Mouse (Mus musculus) hindbrain, postnatal 0 days (tissue): ENCODE measurements around the gene Adar. TPM values are rescaled to one million over a fixed set of nuclear protein-coding genes. Genes with fewer than 3 reads are reported as not detected.
A peak's percentile ranks its signal among the peaks of the same experiment; 100 is the strongest.

Experiments used
- ATAC-seq: fragments of 200-750 bp; cut with Nextera tagmentation; 2 replicates; pipeline ENCODE4 v1.8.0; 2017; ENCODE audit warnings: mild to moderate bottlenecking, moderate TSS enrichment, moderate library complexity
- DNase-seq: peaks from one replicate; pipeline ENCODE4 v3.0.0-alpha.2; 2015; ENCODE audit warnings: low spot score
- H3K27ac ChIP-seq: fragments of 300-500 bp; sonication (generic); 2 replicates; pipeline ENCODE4 v1.5.1; 2014; ENCODE audit warnings: mild to moderate bottlenecking
- H3K27me3 ChIP-seq: fragments of 300-500 bp; sonication (generic); 2 replicates; pipeline ENCODE4 v1.6.1; 2014; ENCODE audit warnings: low read length, mixed read lengths; ENCODE audit not compliant: insufficient read depth
- H3K36me3 ChIP-seq: fragments of 300-500 bp; sonication (generic); 2 replicates; pipeline ENCODE4 v1.6.1; 2014; ENCODE audit warnings: low read length, mixed read lengths; ENCODE audit not compliant: insufficient read depth
- H3K4me1 ChIP-seq: fragments of 300-500 bp; sonication (generic); 2 replicates; pipeline ENCODE4 v1.6.1; 2014; ENCODE audit warnings: antibody characterized with exemption, low read length, mixed read lengths; ENCODE audit not compliant: insufficient read depth
- H3K4me2 ChIP-seq: fragments of 300-500 bp; sonication (generic); 2 replicates; pipeline ENCODE4 v1.6.1; 2014; ENCODE audit warnings: low read depth, mild to moderate bottlenecking, low read length, moderate library complexity, mixed read lengths
- H3K4me3 ChIP-seq: fragments of 300-500 bp; sonication (generic); 2 replicates; pipeline ENCODE4 v1.5.1; 2014; ENCODE audit warnings: low read length
- H3K9ac ChIP-seq: fragments of 300-500 bp; sonication (generic); replicated peaks from 2 replicates; pipeline ENCODE4 v1.6.1; 2014; ENCODE audit warnings: mild to moderate bottlenecking, low read length, moderate library complexity, mixed read lengths
- H3K9me3 ChIP-seq: fragments of 300-500 bp; sonication (generic); 2 replicates; pipeline ENCODE4 v1.6.1; 2016; ENCODE audit warnings: low read length, mixed read lengths
- CTCF ChIP-seq: IDR thresholded peaks from 2 replicates; pipeline ENCODE4 v1.5.1; 2016; ENCODE audit warnings: antibody characterized with exemption, control low read depth, low read depth
- WGBS: fragments of 180-500 bp; shearing (Covaris S2); extraction: QIAGEN DNeasy Blood & Tissue Kit; methylation state at CpG from one replicate; pipeline ENCODE4 v1.1.7; 2014; 5-methylcytosine and 5-hydroxymethylcytosine counted together
- polyA plus RNA-seq: library from polyadenylated mRNA; unstranded; fragments of >200 nt; fragmentation: Nextera tagmentation; extraction: Ambion mirVana; gene quantifications from 2 replicates; pipeline ENCODE4 v1.2.1, GENCODE M21; 2015
- total RNA-seq: library from RNA; depleted of rRNA; stranded (reverse); fragments of >200 nt; gene quantifications from 2 replicates; pipeline ENCODE4 v1.2.3, GENCODE M21; 2014

Gene Adar
- total and polyA plus RNA-seq, 2 experiments from 2014 or later, result 17.3 to 78.0 TPM

DNA sequence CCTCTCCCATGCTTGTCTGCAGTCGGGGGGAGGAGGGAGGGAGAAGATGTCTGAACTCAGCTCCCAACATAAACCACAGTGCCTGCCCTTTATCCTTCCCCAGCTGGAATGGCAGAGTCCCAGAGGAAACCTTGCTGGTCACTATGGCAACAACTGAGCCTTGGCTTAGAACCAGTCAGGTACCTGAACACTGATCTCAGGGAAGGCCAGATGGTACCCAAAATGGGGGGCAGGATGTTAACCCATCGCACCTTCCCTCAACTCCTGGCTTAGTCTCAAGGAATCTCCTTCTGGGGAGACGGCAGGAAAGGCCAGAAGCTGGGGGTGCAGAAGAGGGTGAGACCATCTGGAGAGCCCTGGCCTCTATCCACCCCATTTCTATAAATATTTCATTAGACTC is 45.0 kb downstream of the Adar start:
- WGBS, result 36% methylated on average over 3 of the region's 3 CpGs
- H3K4me1 ChIP-seq, result peaks cover 23% of the 10 kb centered on the region
- 0 out of 2 replicates have a peak overlapping the region, but pooled peaks have one; percentile 15 for H3K4me3 ChIP-seq
- H3K9me3 ChIP-seq, result no peaks in the 10 kb centered on the region
- H3K27me3 ChIP-seq, result no peaks in the 10 kb centered on the region
- DNase-seq (peak; percentile 48), ATAC-seq (no peak)
- H3K27ac ChIP-seq, result peak overlapping the region; percentile 11; the same call in 1 of the 2 replicates
- 0 out of 2 replicates have a peak overlapping the region, but pooled peaks have one; percentile 37 for H3K9ac ChIP-seq
- H3K4me2 ChIP-seq, result peak overlapping the region; percentile 44
- H3K36me3 ChIP-seq, result peaks cover 5% of the 10 kb centered on the region; the same call in 1 of the 2 replicates
- TF ChIP-seq CTCF, result no peak

DNA sequence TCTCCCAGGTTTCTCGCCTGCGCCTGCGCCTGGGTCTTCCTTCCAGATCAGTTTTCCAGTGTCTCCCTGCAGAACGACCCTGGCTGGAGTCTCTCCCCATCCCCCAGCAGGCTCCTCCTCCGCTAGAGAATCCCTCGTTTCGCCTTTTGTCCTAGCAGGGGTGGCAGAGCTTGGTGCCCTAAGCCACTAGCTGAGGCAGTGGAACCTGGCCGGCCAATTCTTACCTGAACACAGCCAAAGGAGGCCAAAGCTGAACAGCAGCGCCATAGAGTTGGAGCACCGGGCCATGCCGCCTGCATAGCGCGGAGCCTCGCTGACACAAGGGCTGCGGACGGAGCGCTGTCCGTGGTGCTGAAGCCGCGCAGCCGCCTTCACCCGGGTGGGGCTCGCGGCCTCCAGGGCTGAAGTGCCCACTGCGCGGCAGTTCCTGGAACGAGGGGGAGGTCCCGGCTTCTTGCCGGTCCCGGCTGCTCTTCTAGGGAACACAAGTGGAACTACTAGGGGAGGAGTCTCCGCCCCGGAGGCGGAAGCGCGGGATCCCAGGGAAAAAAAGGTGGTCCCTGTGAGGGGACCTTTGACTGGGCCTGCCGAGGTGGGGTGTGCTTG is 49.4 kb downstream of the Adar start, which contains the start of gene Chrnb2:
Gene Chrnb2 (minus strand): TSS at position 514 of the 606 bp plus-strand sequence.
- H3K4me3 ChIP-seq, result peak within 1 kb of the TSS; percentile 55
- no peaks in the 10 kb centered on the region for H3K36me3 ChIP-seq
- no peaks in the 10 kb centered on the region for H3K9me3 ChIP-seq
- TF ChIP-seq CTCF, result no peak
- H3K27ac ChIP-seq, result peak within 1 kb of the TSS; percentile 72
- DNase-seq, result peak; percentile 81
- ATAC-seq, result peak; percentile 84
- peak within 1 kb of the TSS; percentile 60 for H3K4me2 ChIP-seq
- no peaks in the 10 kb centered on the region for H3K27me3 ChIP-seq
- H3K4me1 ChIP-seq, result peaks cover 18% of the 10 kb centered on the region
- peak within 1 kb of the TSS; percentile 65 for H3K9ac ChIP-seq
- under 1% methylated on average over 35 of the region's 36 CpGs for WGBS

DNA sequence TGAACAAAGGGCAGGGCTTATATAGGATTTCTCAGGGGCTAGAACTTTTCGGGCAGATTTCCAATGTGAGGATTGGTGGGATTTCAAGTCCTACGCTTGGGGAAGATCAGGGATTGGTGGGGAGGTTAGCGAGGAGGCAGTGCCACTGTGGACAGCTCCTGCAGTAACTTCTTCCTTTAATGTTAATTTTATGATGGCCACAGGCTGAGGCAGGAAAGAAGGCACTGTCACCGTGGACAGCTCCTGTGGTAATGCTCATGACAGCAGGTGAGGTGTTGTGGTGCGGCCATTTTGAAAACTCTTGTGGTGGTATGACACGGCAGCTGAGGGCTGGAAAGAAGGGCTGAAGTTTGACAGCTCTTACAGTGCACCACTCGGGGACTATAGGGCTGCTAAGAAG is 54.8 kb downstream of the Adar start:
- no peak for TF ChIP-seq CTCF
- Histone ChIP-seq H3K27me3 (no peaks in the 10 kb centered on the region), H3K9ac (no peak overlapping the region), H3K9me3 (no peaks in the 10 kb centered on the region), H3K27ac (no peak overlapping the region), H3K4me2 (no peak overlapping the region), H3K36me3 (no peaks in the 10 kb centered on the region), H3K4me1 (peaks cover 11% of the 10 kb centered on the region), H3K4me3 (no peak overlapping the region)
- ATAC-seq, result no peak
- 75% methylated on average over 7 of the region's 7 CpGs for whole genome bisulfite sequencing
- DNase-seq, result no peak

DNA sequence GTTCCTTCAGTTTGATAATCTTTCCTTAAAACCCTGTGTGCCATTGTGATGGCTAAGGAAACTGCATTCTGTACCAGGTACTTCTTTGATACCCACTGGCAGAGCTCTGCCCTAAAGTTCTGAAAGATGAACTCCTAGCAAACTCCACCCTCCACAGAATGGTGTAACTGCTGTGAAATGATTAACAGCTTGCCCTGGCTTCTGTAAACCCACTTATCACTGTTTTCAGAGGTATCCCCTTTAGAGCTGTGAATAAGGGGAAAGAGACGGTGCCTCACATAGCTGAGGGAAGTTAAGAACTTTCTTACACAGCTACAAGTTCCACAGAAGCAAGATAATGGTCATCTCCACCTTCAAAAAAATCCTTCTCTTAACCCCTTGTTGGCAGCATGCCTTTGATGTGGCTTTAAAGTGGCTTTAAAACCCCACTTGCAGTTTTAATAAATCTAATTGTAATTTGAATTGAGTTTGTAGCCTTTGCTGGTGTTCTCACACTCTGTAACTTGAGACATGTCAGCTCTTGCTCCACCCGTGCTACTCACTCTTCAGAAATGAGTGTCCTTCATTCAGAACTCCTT is 55.7 kb downstream of the Adar start:
- no peaks in the 10 kb centered on the region for H3K27me3 ChIP-seq
- no peaks in the 10 kb centered on the region for H3K9me3 ChIP-seq
- DNase-seq (no peak), ATAC-seq (no peak)
- no peak overlapping the region for H3K4me3 ChIP-seq
- peaks cover 19% of the 10 kb centered on the region for H3K4me1 ChIP-seq
- WGBS, result 58% methylated on average over 2 of the region's 2 CpGs
- H3K9ac ChIP-seq, result no peak overlapping the region
- H3K27ac ChIP-seq, result no peak overlapping the region
- TF ChIP-seq CTCF, result no peak
- H3K4me2 ChIP-seq, result no peak overlapping the region
- no peaks in the 10 kb centered on the region for H3K36me3 ChIP-seq

DNA sequence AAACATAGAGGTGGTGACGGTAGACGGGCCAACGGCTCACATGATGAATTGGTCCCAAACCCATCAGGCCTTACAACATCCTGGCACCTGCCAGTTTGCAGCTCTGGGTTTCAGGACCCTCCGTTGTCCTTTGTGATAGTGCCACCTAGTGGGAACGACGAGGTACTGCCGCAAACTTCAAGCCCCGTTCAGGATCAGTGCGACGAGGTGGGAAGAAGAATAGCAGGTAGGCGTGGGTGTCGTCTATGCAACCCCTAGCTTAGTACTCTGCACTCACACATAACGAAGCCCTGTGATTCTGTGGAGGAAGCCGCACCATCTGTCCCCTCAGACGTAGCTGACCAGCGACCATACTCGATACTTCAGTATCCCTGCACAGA is 57.8 kb downstream of the Adar start:
- WGBS, result under 1% methylated on average over 17 of the region's 17 CpGs
- peak; percentile 61 for ATAC-seq

DNA sequence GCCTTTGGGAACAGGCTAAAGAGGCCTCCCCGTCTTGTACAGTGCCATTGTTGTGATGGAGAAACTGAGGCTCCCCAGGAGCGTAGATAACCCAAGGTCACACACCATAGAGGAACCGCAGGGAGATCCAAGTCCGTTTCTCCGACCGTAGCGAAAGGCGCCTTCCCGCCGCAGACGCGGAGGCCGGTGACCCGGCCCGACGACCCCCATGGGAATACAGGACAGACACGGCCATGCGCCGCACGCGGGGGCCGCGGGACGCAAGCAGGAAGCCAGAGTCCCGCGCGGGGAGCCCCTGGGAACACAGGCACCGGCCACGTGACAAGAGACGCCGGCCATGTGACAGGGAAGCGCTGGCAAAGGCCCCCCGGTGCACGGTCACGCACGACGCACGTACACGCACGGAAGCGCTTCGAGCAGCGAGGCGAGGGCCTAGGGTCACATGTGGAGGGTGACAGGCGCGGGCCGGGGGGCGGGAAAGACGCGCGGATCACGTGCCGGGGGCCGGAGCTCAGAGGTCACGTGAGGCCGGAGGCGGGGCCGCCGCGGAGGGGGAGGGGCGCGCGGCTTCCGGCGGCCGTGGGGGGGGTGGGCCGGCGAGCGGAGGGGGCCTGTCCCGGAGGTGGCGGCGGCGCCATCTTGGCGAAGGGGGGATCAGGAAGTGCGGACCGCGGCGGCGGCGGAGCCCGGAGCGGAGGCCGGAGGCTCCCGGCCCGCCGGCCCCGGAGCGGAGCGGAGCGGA is 58.3 kb downstream of the Adar start, which contains the start of gene Ube2q1:
Gene Ube2q1 (plus strand): TSS at position 649 of the 742 bp plus-strand sequence.
- no peak for TF ChIP-seq CTCF
- peak within 1 kb of the TSS; percentile 66 for H3K4me2 ChIP-seq
- under 1% methylated on average over 56 of the region's 90 CpGs for WGBS

More for the DNA sequence above, 57.8 kb downstream of the Adar start:
- Histone ChIP-seq H3K4me3 (peak overlapping the region; percentile 73), H3K9me3 (no peaks in the 10 kb centered on the region), H3K36me3 (peaks cover 12% of the 10 kb centered on the region; the same call in 1 of the 2 replicates), H3K27me3 (no peaks in the 10 kb centered on the region), H3K4me2 (peak overlapping the region; percentile 66), H3K4me1 (peaks cover 21% of the 10 kb centered on the region), H3K9ac (peak overlapping the region; percentile 98), H3K27ac (peak overlapping the region; percentile 96)
- peak; percentile 99 for TF ChIP-seq CTCF
- DNase-seq, result peak; percentile 94

More for the DNA sequence above, 58.3 kb downstream of the Adar start, which contains the start of gene Ube2q1:
- ATAC-seq (peak; percentile 97), DNase-seq (peak; percentile 99)
- no peaks in the 10 kb centered on the region for H3K9me3 ChIP-seq
- peak within 1 kb of the TSS; percentile 96 for H3K27ac ChIP-seq
- H3K4me3 ChIP-seq, result peak within 1 kb of the TSS; percentile 73
- H3K9ac ChIP-seq, result peak within 1 kb of the TSS; percentile 98
- H3K4me1 ChIP-seq, result peaks cover 21% of the 10 kb centered on the region
- no peaks in the 10 kb centered on the region for H3K27me3 ChIP-seq
- H3K36me3 ChIP-seq, result peaks cover 17% of the 10 kb centered on the region; the same call in 1 of the 2 replicates
